Mouse (Mus musculus) gastrocnemius, postnatal 10 days (tissue): ENCODE measurements around the gene Gcsam. TPM values are rescaled to one million over a fixed set of nuclear protein-coding genes. Genes with fewer than 3 reads are reported as not detected.

Source experiments
- DNase-seq: peaks from one replicate; pipeline ENCODE4 v3.0.0; 2021; ENCODE audit warnings: mixed read lengths
- total RNA-seq, 2 experiments: library from RNA; stranded (reverse); gene quantifications; 2 replicates each; pipeline ENCODE4 v1.2.3; 2021

Gene Gcsam
- total RNA-seq, 2 experiments from 2014 or later = 0.14 to 0.25 TPM

GRCm38 (mm10) chr16:45651497-45651896, 41.3 kb downstream of the Gcsam start:
- no peak for DNase-seq

GRCm38 (mm10) chr16:45653009-45653933, 43.1 kb downstream of the Gcsam start:
- DNase-seq = no peak

- no peak for DNase-seq
Observed at GRCm38 (mm10) chr16:45653934-45654332, 43.8 kb downstream of the Gcsam start, which contains the start of gene BC016579. Gene BC016579, minus strand, starts transcription at chr16:45654068.

- no peak for DNase-seq
Observed at GRCm38 (mm10) chr16:45654465-45654864, 44.3 kb downstream of the Gcsam start.

- no peak for DNase-seq
Observed at GRCm38 (mm10) chr16:45657574-45658159, 47.5 kb downstream of the Gcsam start.

- DNase-seq = no peak
Observed at GRCm38 (mm10) chr16:45658248-45658647, 48.1 kb downstream of the Gcsam start.

- no peak for DNase-seq
Observed at GRCm38 (mm10) chr16:45659596-45659995, 49.4 kb downstream of the Gcsam start.

- no peak for DNase-seq
Observed at GRCm38 (mm10) chr16:45662381-45662780, 52.2 kb downstream of the Gcsam start.

- no peak for DNase-seq
Observed at GRCm38 (mm10) chr16:45666136-45666535, 56.0 kb downstream of the Gcsam start.

GRCm38 (mm10) chr16:45668178-45668577, 58.0 kb downstream of the Gcsam start:
- no peak for DNase-seq

- no peak for DNase-seq
Observed at GRCm38 (mm10) chr16:45670005-45670404, 59.8 kb downstream of the Gcsam start.

Other genes with a start within 250 kb of the Gcsam start
- gene Cd200, start 201.3 kb upstream of the Gcsam start, total RNA-seq = 10 to 100 TPM; 40.7 to 51.7 TPM
- under 1 TPM in 1 of 2 experiments, not detected in 1; 0.14 TPM for gene Gm609, start 117.4 kb upstream of the Gcsam start, total RNA-seq
- not detected for gene Gm17783, start 78.3 kb upstream of the Gcsam start, total RNA-seq
- gene Slc9c1, start 75.1 kb upstream of the Gcsam start, total RNA-seq = not detected
- not detected for gene BC016579, start 43.7 kb downstream of the Gcsam start, total RNA-seq
- not detected for gene Tmprss7, start 83.3 kb downstream of the Gcsam start, total RNA-seq
- under 1 TPM; 0.70 to 0.90 TPM for gene Tagln3, start 114.2 kb downstream of the Gcsam start, total RNA-seq
- gene Abhd10, start 132.6 kb downstream of the Gcsam start, total RNA-seq = 10 to 100 TPM; 10.3 to 10.7 TPM